Mouse (Mus musculus) right cerebral cortex, adult 18-20 months (tissue): ENCODE data around the gene Glrx5.

ENCODE experiments used
- DNase-seq: peaks from one replicate; pipeline ENCODE4 v3.0.0; 2022; ENCODE audit warnings: mixed read lengths

Gene Glrx5

DNA sequence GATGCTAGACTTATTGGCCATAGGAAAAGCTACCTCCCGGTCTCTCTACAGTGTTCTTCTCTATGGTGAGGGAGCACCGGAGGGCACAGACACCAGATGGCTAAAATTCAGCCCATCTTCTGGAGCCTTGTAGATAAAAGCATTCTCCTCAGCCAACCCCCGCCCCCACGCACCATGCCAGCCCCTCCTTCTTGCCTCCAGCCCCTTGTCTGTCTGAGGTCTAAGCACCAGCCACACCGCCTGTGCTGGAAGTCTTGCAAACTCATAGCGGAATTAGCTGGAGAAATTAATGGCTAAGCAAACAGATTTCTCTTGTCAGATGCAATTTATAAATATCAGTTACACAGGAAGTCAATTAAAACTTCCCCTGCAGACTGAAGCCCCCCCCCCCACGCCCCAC lies 43.0 kb downstream of the Glrx5 start:
- DNase-seq, result no peak

DNA sequence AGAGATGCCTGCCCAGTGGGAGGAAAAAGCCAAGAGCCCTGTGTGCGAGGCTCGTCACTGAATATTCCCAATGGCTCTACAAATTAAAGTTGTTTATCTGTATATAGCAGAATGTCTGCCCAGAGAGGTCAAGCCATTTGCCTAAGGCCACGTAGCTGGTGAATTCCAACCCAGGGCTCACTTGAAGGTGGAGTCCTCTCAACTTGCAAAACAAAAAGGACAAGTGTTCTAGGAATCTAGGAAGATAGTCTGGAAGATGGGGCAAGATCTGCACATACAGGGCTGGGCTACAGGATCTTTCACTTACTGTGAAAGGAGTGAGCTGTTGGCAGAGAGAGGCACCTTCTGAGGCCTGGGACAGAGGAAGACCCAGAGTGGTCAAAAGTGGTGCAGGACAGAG lies 44.0 kb downstream of the Glrx5 start:
- DNase-seq, result no peak

DNA sequence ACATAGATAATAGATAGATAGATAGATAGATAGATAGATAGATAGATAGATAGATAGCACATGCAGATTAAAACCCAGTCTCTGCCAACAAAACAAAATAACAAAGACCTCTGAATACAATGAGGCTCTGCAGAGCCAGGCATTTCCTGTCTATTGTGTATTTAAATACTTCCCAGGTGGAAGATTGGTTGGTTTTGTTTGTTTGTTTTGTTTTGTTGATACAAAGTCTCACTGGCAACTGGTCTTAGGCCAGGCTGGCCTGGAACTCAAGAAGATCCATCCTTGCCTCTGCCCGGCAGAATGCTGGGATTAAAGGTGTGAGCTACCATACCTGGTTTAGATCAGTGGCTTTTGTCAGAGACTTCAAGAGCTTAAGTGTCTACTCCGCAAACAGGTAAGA lies 44.7 kb downstream of the Glrx5 start:
- DNase-seq, result no peak

DNA sequence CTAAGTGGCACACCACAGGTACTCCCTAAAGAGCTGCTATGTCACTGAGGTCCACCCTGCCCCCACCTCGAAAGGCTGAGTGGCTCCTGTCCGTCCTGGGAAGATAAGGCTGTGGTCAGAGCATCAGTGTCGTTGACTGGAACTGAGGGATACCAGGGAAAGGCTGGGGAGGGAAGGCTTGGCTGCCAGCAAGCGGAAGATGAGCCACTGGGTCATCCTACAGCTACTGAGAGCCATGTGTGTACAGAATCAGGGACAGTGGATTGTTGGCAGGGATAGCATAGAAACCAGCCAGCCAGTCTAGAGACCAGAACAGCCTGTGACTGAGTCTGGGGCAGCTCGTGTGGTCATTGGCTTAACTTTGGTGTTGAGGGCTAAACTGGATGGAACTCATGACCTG lies 51.7 kb downstream of the Glrx5 start:
- DNase-seq, result no peak

DNA sequence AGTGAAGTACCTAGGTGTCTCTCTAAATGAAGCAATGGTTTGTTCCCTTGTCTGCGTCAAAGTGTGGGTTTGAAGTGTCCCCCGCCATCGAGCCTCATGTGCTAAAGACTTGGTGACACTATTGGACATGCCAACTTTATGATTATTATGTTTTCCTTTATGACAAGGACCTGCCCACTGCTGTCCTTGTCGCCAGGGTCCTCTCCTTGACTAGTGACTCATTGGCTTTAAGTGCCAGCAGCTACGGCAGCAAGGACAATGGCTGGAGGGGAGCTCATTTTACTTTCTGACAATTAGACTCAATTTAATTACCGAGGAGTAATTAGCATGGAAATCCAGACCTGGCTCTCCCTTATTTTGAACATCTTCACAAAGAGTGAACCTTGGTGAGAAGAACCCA lies 52.3 kb downstream of the Glrx5 start:
- no peak for DNase-seq

DNA sequence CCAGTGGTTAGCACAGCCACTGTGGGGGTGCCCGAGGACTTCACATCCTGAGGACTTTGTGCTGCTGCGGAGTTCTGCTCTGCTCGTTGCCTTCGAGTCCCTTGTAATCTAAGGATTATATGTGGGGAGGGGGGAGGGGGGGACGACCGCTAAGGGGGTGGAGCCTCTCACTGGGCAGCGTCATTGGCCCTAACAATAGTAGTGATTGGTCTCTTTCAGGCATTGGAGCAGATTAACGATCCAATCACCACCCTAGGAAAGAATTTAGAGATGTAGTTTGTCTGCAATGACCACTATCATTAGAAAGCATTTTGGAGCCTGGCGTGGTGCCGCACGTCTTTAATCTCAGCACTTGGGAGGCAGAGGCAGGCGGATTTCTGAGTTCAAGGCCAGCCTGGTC lies 52.8 kb downstream of the Glrx5 start:
- no peak for DNase-seq

DNA sequence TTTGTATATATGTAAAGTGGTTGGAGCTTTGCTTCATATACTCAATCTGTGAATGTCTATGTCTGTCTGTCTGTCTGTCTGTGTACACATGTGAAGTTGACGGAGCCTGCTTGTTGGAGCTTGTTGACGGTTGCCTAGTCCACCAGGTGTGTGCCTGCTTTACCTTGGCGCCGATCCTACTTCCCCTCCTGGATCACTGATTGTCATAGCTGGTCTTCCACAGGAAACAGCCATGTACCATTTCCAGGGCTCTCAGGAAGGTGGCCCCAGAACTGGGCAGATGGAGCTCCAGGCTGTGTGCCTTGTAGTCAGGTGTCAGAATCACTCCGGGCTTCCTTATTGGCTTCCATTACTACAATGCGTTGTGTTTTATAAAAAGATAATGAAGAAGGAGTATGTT lies 54.3 kb downstream of the Glrx5 start:
- DNase-seq, result no peak

DNA sequence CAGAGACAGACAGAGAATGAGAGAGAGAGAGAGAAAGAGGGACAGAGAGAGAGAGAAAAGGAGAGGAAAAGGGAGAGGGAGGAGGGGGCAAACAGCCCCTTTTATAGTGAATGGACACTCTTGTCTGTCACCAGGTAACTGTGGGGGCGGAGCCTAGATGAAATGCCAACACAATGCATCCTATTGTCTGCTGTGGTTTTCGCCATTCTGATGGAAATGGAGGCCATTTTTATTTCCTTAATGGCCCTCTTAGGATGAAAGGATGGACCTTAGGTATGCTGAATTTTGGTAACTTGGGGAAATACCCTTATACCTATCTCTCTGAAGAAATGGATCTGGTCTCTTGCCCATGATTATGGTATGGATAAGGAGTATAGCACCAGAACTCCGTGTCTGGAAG lies 54.9 kb downstream of the Glrx5 start:
- no peak for DNase-seq

DNA sequence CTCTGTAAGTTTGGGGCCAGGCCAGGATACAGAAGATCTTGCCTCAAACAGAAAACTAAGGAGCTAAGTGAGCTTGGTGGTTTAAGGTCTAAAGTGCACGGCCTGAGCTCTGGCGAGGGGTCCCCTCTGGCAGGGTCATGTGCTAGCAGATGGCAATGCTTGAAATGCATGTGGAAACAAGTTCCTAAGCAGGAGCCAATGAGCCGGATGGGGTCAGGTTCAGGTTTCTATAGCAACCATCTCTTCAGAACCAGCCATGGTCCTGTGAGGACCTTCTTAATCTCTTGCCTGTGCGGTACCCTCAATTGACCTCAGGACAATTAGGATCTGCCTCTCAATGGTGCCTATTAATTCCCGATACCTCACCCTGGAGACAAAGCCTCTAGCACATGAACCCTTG lies 56.7 kb downstream of the Glrx5 start:
- DNase-seq, result no peak

DNA sequence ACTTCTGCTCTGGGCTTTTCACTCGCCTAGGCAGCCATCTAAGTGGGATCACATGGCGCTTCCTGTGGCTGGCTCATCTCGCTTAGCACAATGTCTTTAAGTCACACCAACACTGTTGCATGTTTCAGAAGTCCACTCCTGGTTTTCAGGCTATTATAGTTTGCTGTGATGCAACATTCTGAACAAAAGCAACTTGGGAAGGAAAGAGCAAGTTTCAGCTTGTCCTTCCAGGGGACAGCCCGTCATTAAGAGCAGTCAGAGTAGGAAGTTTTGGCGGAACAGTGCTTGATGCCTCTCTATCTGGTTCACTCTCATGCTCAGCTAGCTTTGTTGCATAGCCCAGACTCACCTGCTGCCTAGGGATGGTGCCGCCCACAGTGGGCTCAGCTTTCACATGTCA lies 59.1 kb downstream of the Glrx5 start:
- no peak for DNase-seq
